Mouse (Mus musculus) embryonic facial prominence, embryonic 11.5 days (tissue): ENCODE data around the gene Spata16. TPM values are rescaled to one million over a fixed set of nuclear protein-coding genes. Genes with fewer than 3 reads are reported as not detected.
"Not testable (repeated sequence)": the region's sequence is repeated elsewhere in the genome, so short reads cannot be mapped to it uniquely, and the experiment has no call there.

Source experiments
- ATAC-seq: fragments of 200-750 bp; cut with Nextera tagmentation; replicated peaks from 2 replicates; pipeline ENCODE4 v1.8.0; 2017; ENCODE audit warnings: low read depth; ENCODE audit not compliant: insufficient number of reproducible peaks, low FRiP score, low TSS enrichment
- DNase-seq: peaks from one replicate; pipeline ENCODE4 v3.0.0-alpha.2; 2015; ENCODE audit warnings: low spot score
- H3K27ac ChIP-seq: fragments of 300-500 bp; sonication (generic); replicated peaks from 2 replicates; pipeline ENCODE4 v1.5.1; 2014; ENCODE audit warnings: mild to moderate bottlenecking, low read depth, low read length, control low read depth
- H3K27me3 ChIP-seq: fragments of 300-500 bp; sonication (generic); 2 replicates; pipeline ENCODE4 v1.6.1; 2014; ENCODE audit warnings: mild to moderate bottlenecking, low read length, moderate library complexity, mixed read lengths; ENCODE audit not compliant: control insufficient read depth, insufficient read depth
- H3K36me3 ChIP-seq: fragments of 300-500 bp; sonication (generic); replicated peaks from 2 replicates; pipeline ENCODE4 v1.6.1; 2014; ENCODE audit warnings: low read depth, mild to moderate bottlenecking, low read length, moderate library complexity, mixed read lengths; ENCODE audit not compliant: control insufficient read depth, insufficient read depth
- H3K4me1 ChIP-seq: fragments of 300-500 bp; sonication (generic); 2 replicates; pipeline ENCODE4 v1.6.1; 2014; ENCODE audit warnings: low read length, mixed read lengths; ENCODE audit not compliant: control insufficient read depth, insufficient read depth
- H3K4me2 ChIP-seq: fragments of 300-500 bp; sonication (generic); 2 replicates; pipeline ENCODE4 v1.6.1; 2014; ENCODE audit warnings: low read depth, mild to moderate bottlenecking, control low read depth, low read length, moderate library complexity
- H3K4me3 ChIP-seq: fragments of 300-500 bp; sonication (generic); 2 replicates; pipeline ENCODE4 v1.5.1; 2014; ENCODE audit warnings: low read depth, low read length, control low read depth
- H3K9ac ChIP-seq: fragments of 300-500 bp; sonication (generic); replicated peaks from 2 replicates; pipeline ENCODE4 v1.6.1; 2014; ENCODE audit warnings: mild to moderate bottlenecking, control low read depth, low read length
- H3K9me3 ChIP-seq: fragments of 300-500 bp; sonication (generic); replicated peaks from 2 replicates; pipeline ENCODE4 v1.6.1; 2016; ENCODE audit warnings: mild to moderate bottlenecking, low read length, inconsistent platforms, mixed read lengths; ENCODE audit not compliant: control insufficient read depth
- WGBS: fragments of 180-500 bp; shearing (Covaris S2); extraction: QIAGEN DNeasy Blood & Tissue Kit; methylation state at CpG from one replicate; pipeline ENCODE4 v1.1.7; 2014; 5-methylcytosine and 5-hydroxymethylcytosine counted together
- polyA plus RNA-seq: library from polyadenylated mRNA; unstranded; fragments of >200 nt; fragmentation: Nextera tagmentation; extraction: Ambion mirVana; gene quantifications from 2 replicates; pipeline ENCODE4 v1.2.1, GENCODE M21; 2014

The Spata16 gene
- polyA plus RNA-seq, 1 experiment from 2014 or later = not detected

DNA sequence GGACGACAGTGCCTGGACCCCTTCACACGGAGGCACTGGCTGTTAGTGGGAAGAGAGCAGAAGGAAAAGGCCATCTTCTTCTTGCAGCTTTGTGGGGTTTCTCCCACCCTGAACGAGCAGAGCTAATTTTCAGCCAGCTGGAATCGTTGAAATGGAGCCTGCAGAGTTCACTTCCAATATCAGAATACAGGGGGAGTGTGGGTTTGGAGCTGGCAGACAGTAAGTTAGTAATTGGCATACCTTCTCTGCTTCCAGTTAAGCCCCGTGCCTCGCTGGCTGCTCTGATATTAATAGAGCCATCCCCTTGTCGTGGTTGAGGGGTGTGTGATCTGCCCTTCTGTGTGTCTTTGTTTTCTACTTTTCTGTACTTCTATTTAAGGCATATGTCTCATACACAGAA lies 9.4 kb downstream of the Spata16 start:
- WGBS = 68% methylated on average over 7 of the region's 7 CpGs
- Histone ChIP-seq H3K4me3 (no peak overlapping the region), H3K4me1 (no peaks in the 10 kb centered on the region), H3K9ac (no peak overlapping the region), H3K27ac (no peak overlapping the region), H3K4me2 (no peak overlapping the region), H3K27me3 (no peaks in the 10 kb centered on the region), H3K36me3 (no peaks in the 10 kb centered on the region), H3K9me3 (no peaks in the 10 kb centered on the region)
- no peak for ATAC-seq
- no peak for DNase-seq

DNA sequence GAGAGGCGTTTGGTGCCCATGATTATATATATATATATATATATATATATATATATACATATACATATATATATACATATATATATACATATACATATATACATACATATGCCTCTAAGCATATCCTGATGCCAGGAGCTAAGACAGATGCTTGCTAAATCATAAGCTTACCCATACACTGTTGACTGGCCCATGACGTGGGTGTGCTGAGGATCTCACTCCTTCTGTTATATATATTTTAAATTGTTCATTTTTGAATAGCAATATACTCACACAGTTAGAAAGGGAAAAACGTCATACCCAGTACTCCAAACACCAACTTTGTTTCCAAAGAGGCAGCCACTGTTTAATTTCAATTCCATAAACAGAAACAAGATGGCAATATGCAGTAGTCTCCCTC lies 48.4 kb downstream of the Spata16 start:
- DNase-seq (no peak), ATAC-seq (no peak)
- Histone ChIP-seq H3K4me3 (no peak overlapping the region), H3K9me3 (no peaks in the 10 kb centered on the region), H3K36me3 (no peaks in the 10 kb centered on the region), H3K9ac (no peak overlapping the region), H3K4me2 (no peak overlapping the region), H3K27ac (no peak overlapping the region), H3K27me3 (no peaks in the 10 kb centered on the region), H3K4me1 (no peaks in the 10 kb centered on the region)
- 77% methylated on average over 3 of the region's 3 CpGs for WGBS

DNA sequence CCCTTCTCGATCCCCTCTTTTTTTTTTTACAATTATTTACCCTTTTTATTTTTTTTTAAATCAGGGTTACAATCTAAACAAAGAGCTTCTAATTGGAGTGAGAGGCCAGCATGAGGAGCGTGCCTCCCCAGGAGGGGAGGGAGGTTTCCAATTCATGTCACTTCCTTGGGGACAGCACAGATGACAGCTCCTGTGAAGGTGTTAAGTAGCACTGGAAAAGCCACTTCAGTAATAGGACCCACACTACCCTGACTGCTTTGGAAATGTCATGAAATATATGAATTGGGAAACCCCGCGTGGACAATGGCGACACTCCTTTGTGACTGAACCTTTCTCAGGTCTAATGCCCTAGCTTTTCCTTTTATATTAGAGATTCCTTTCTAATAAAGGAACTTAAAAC lies 72.1 kb downstream of the Spata16 start:
- not testable (repeated sequence) for H3K27me3 ChIP-seq, ATAC-seq, DNase-seq, H3K9me3 ChIP-seq, H3K4me2 ChIP-seq, H3K4me3 ChIP-seq, H3K36me3 ChIP-seq, H3K27ac ChIP-seq, H3K9ac ChIP-seq, H3K4me1 ChIP-seq
- 76% methylated on average over 5 of the region's 5 CpGs for WGBS

DNA sequence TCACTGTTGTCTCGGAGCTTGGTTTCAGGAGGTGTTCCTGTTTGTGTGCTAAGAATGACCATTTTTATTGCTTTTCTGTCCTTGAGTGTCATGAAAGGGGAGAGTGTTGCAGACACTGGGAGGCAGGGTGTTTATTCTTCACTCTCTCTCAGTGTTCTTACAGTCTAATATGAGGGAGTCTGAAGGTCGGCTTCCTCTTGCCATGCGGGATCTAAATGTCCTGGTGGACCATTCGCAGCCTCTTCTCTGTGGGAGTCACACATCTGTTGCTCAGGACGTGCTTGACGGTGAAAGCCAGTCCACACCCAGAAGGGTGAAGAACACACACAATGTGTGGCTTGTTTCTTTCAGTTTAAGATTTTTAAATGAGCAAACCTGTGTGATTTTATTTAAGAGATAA lies 90.1 kb downstream of the Spata16 start:
- Histone ChIP-seq H3K27ac (no peak overlapping the region), H3K4me2 (no peak overlapping the region), H3K4me1 (no peaks in the 10 kb centered on the region), H3K9ac (no peak overlapping the region), H3K9me3 (no peaks in the 10 kb centered on the region), H3K36me3 (no peaks in the 10 kb centered on the region), H3K4me3 (no peak overlapping the region), H3K27me3 (no peaks in the 10 kb centered on the region)
- 74% methylated on average over 6 of the region's 6 CpGs for WGBS
- ATAC-seq (no peak), DNase-seq (no peak)

DNA sequence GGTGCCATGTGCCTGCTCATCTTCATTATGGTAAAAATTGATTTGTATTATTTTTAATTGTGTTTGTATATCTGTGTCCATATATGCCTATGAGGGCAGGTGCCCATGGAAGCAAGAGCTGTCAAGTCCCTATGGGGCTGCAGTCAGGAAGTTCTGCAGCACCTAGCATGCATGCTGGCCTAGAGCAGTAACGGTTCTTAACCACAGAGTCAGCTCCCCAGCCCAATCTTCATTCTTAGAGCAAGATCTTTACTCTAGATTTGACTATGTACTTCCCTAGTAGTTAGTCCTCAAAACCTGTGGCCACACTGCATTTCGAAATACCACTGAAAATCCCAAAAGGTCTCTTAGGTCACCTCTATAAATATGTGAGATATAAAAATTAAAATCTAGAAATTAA lies 113.1 kb downstream of the Spata16 start:
- DNase-seq (no peak), ATAC-seq (no peak)
- H3K9me3 ChIP-seq = no peaks in the 10 kb centered on the region
- WGBS = 87% methylated on average over 2 of the region's 2 CpGs
- no peak overlapping the region for H3K27ac ChIP-seq
- no peak overlapping the region for H3K4me2 ChIP-seq
- no peaks in the 10 kb centered on the region for H3K36me3 ChIP-seq
- H3K4me1 ChIP-seq = no peaks in the 10 kb centered on the region
- H3K27me3 ChIP-seq = no peaks in the 10 kb centered on the region
- no peak overlapping the region for H3K4me3 ChIP-seq
- H3K9ac ChIP-seq = no peak overlapping the region

DNA sequence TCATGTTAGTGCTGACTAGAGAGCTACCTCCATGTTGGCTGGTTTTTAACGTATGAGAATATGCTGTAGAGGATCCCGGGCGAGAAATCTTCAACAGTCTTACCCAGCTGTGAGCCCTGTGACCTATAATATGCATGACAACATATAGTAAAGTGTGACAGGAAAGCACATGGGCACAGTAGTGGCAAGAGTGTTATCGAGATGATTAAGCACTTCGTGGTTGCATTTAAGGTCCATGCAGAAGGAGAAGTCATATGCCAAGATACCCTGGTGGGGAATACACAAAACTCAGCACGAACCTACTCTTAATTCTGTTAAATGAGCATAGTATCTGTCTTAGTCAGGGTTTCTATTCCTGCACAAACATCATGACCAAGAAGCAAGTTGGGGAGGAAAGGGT lies 115.0 kb downstream of the Spata16 start:
- Histone ChIP-seq H3K9me3 (no peaks in the 10 kb centered on the region), H3K27me3 (no peaks in the 10 kb centered on the region), H3K4me3 (no peak overlapping the region), H3K36me3 (no peaks in the 10 kb centered on the region), H3K4me2 (no peak overlapping the region), H3K9ac (no peak overlapping the region), H3K27ac (no peak overlapping the region), H3K4me1 (no peaks in the 10 kb centered on the region)
- ATAC-seq (no peak), DNase-seq (no peak)
- WGBS = 89% methylated on average over 6 of the region's 6 CpGs

DNA sequence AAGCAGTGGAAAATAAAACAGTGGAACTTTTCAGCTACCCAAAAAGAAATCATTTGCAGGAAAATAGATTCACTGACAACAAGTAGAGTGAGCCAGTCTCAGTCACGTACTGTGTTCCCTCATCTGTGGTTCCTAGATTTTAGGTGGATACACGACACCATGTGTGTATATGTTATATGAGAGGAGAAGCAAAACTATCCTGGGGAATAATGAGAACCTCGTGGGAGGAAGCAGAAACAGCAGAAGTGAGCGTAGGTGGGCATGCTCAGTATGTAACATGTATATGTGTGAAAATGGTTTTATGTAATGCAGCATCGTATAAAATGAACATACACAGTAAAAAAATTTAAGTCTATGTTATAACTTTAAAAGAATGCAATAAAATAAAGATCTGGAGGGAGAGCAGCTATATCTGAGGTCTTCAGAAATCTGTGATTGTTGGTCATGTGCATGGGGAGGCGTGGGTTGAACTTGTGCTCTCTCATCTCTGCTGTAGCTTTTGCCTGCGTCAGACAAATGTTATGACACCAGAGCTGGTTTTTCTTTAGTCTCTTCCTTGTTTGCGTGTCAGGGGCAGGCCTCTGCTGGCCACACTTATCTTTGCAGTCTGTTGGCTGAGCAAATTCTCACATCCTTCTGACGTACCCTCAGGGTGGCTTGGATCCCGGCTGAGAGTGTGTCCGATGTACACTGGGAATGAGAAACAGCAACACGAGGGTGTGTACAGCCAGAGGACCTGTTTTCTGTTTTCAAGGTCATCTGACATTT lies 156.1 kb downstream of the Spata16 start:
- no peaks in the 10 kb centered on the region for H3K9me3 ChIP-seq
- no peak overlapping the region for H3K4me2 ChIP-seq
- DNase-seq = peak; percentile 15
- 0 out of 2 replicates have a peak, but pooled peaks have one; percentile 34 for ATAC-seq
- H3K4me3 ChIP-seq = no peak overlapping the region
- H3K27me3 ChIP-seq = no peaks in the 10 kb centered on the region
- WGBS = 59% methylated on average over 12 of the region's 12 CpGs
- no peak overlapping the region for H3K9ac ChIP-seq
- no peaks in the 10 kb centered on the region for H3K36me3 ChIP-seq
- no peak overlapping the region for H3K27ac ChIP-seq
- H3K4me1 ChIP-seq = no peaks in the 10 kb centered on the region

DNA sequence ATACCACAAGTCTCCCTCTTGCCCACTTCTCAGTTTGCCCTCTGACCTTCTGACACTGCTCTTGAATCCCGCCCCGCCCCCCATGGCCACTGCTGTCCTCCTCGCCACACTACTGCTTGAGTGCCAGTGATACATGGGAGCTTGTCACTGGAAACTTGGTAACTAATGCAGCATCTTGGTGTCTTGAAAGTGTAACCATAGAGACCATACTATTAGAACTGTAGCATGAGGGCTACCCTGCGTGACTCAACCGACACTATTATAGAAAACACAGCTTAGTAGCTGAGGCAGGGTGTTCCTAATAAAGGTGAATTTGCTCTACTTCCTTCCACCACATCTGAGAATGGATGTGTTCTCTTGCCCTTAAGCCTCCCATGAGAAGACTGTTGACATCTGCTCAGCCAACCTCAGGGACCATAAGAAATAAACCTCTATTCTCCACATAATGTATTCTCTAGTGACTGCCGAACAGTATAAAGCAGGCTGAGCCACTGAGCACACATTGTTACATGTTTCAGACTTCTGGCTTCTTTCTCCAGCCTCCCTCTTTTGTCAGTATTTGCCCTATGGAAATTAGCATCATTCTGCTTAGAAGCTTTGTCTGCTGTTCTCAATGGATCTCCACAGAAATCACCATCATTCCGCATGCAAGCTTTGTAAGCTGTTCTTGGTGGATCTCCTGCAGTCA lies 158.6 kb downstream of the Spata16 start:
- WGBS = 84% methylated on average over 7 of the region's 7 CpGs
- H3K9ac ChIP-seq = no peak overlapping the region
- no peaks in the 10 kb centered on the region for H3K4me1 ChIP-seq
- H3K36me3 ChIP-seq = no peaks in the 10 kb centered on the region
- H3K27me3 ChIP-seq = no peaks in the 10 kb centered on the region
- no peaks in the 10 kb centered on the region for H3K9me3 ChIP-seq
- DNase-seq (no peak), ATAC-seq (no peak)
- no peak overlapping the region for H3K4me3 ChIP-seq
- H3K4me2 ChIP-seq = no peak overlapping the region
- no peak overlapping the region for H3K27ac ChIP-seq
